Mouse (Mus musculus) limb, embryonic 13.5 days (tissue): ENCODE measurements at regions not wholly inside any gene's neighbourhood (a gene's known extent, or its start where the extent isn't known, plus 50 kb on each side); places are given as distances from the start of the nearest gene placed in this dataset.

Experiments
- ATAC-seq: fragments of 200-750 bp; cut with Nextera tagmentation; 2 replicates; pipeline ENCODE4 v1.8.0; 2017; ENCODE audit warnings: low read depth, moderate number of reproducible peaks, moderate TSS enrichment; ENCODE audit not compliant: low FRiP score
- H3K27ac ChIP-seq: fragments of 300-500 bp; sonication (generic); 2 replicates; pipeline ENCODE4 v1.5.1; 2015; ENCODE audit warnings: inconsistent platforms, mild to moderate bottlenecking, moderate library complexity
- H3K27me3 ChIP-seq: fragments of 300-500 bp; sonication (generic); 2 replicates; pipeline ENCODE4 v1.6.1; 2015; ENCODE audit warnings: mild to moderate bottlenecking, inconsistent platforms
- H3K36me3 ChIP-seq: fragments of 300-500 bp; sonication (generic); 2 replicates; pipeline ENCODE4 v1.6.1; 2015; ENCODE audit warnings: inconsistent platforms, mild to moderate bottlenecking, moderate library complexity
- H3K4me1 ChIP-seq: fragments of 300-500 bp; sonication (generic); 2 replicates; pipeline ENCODE4 v1.6.1; 2015; ENCODE audit warnings: inconsistent platforms
- H3K4me2 ChIP-seq: fragments of 300-500 bp; sonication (generic); replicated peaks from 2 replicates; pipeline ENCODE4 v1.6.1; 2015; ENCODE audit warnings: inconsistent platforms, mild to moderate bottlenecking, moderate library complexity
- H3K4me3 ChIP-seq: fragments of 300-500 bp; sonication (generic); 2 replicates; pipeline ENCODE4 v1.5.1; 2015; ENCODE audit warnings: moderate library complexity, mild to moderate bottlenecking, inconsistent platforms
- H3K9ac ChIP-seq: fragments of 300-500 bp; sonication (generic); 2 replicates; pipeline ENCODE4 v1.6.1; 2015; ENCODE audit warnings: mild to moderate bottlenecking, inconsistent platforms
- H3K9me3 ChIP-seq: fragments of 300-500 bp; sonication (generic); 2 replicates; pipeline ENCODE4 v1.6.1; 2016; ENCODE audit warnings: inconsistent platforms
- WGBS: fragments of 180-500 bp; shearing (Covaris S2); methylation state at CpG from one replicate; pipeline ENCODE4 v1.1.7; 2015; 5-methylcytosine and 5-hydroxymethylcytosine counted together

- Histone ChIP-seq H3K9me3 (no peaks in the 10 kb centered on the region), H3K4me3 (no peak overlapping the region), H3K9ac (no peak overlapping the region), H3K4me1 (no peaks in the 10 kb centered on the region), H3K4me2 (no peak overlapping the region), H3K36me3 (no peaks in the 10 kb centered on the region), H3K27ac (no peak overlapping the region), H3K27me3 (no peaks in the 10 kb centered on the region)
- ATAC-seq = no peak
Observed at GRCm38 (mm10) chr15:56391982-56392381, 1085.4 kb downstream of the Slc22a22 start.

- ATAC-seq = peak; percentile 72; the same call in 1 of the 2 replicates
- Histone ChIP-seq H3K4me3 (no peak overlapping the region), H3K27ac (no peak overlapping the region)
Observed at GRCm38 (mm10) chr15:56378511-56378910, 1098.9 kb downstream of the Slc22a22 start.

GRCm38 (mm10) chr15:56350903-56351302 is 1126.5 kb downstream of the Slc22a22 start:
- Histone ChIP-seq H3K27ac (no peak overlapping the region), H3K4me1 (no peaks in the 10 kb centered on the region), H3K36me3 (no peaks in the 10 kb centered on the region), H3K9me3 (no peaks in the 10 kb centered on the region), H3K9ac (no peak overlapping the region), H3K4me3 (no peak overlapping the region), H3K27me3 (no peaks in the 10 kb centered on the region), H3K4me2 (no peak overlapping the region)
- WGBS = 86% methylated on average over 5 of the region's 5 CpGs
- ATAC-seq = no peak

More at GRCm38 (mm10) chr15:56378511-56378910, 1098.9 kb downstream of the Slc22a22 start:
- Histone ChIP-seq H3K36me3 (no peaks in the 10 kb centered on the region), H3K4me1 (peaks cover 10% of the 10 kb centered on the region), H3K9me3 (no peaks in the 10 kb centered on the region), H3K9ac (no peak overlapping the region), H3K27me3 (no peaks in the 10 kb centered on the region), H3K4me2 (no peak overlapping the region)
- 17% methylated on average over 1 of the region's 1 CpGs for WGBS

- no peaks in the 10 kb centered on the region for H3K4me1 ChIP-seq
- H3K27me3 ChIP-seq = no peaks in the 10 kb centered on the region
- 29% methylated on average over 2 of the region's 2 CpGs for WGBS
- H3K9me3 ChIP-seq = no peaks in the 10 kb centered on the region
- no peak for ATAC-seq
- H3K9ac ChIP-seq = no peak overlapping the region
- no peak overlapping the region for H3K27ac ChIP-seq
- H3K4me3 ChIP-seq = no peak overlapping the region
- no peaks in the 10 kb centered on the region for H3K36me3 ChIP-seq
- no peak overlapping the region for H3K4me2 ChIP-seq
Observed at GRCm38 (mm10) chr15:56346111-56346510, 1131.3 kb downstream of the Slc22a22 start.

GRCm38 (mm10) chr15:56344973-56345372 is 1132.5 kb downstream of the Slc22a22 start:
- H3K27me3 ChIP-seq = no peaks in the 10 kb centered on the region
- H3K9me3 ChIP-seq = no peaks in the 10 kb centered on the region
- H3K9ac ChIP-seq = no peak overlapping the region
- no peak overlapping the region for H3K4me2 ChIP-seq
- H3K4me1 ChIP-seq = no peaks in the 10 kb centered on the region
- H3K36me3 ChIP-seq = no peaks in the 10 kb centered on the region
- H3K4me3 ChIP-seq = no peak overlapping the region
- WGBS = 63% methylated on average over 2 of the region's 2 CpGs
- ATAC-seq = no peak
- H3K27ac ChIP-seq = no peak overlapping the region

GRCm38 (mm10) chr15:56344304-56344932 is 1133.0 kb downstream of the Slc22a22 start:
- Histone ChIP-seq H3K4me2 (no peak overlapping the region), H3K9me3 (no peaks in the 10 kb centered on the region), H3K4me3 (no peak overlapping the region), H3K27me3 (no peaks in the 10 kb centered on the region), H3K27ac (no peak overlapping the region), H3K36me3 (no peaks in the 10 kb centered on the region), H3K4me1 (no peaks in the 10 kb centered on the region), H3K9ac (no peak overlapping the region)
- ATAC-seq = peak; percentile 19; the same call in 1 of the 2 replicates
- WGBS = 47% methylated on average over 4 of the region's 4 CpGs

- no peaks in the 10 kb centered on the region for H3K36me3 ChIP-seq
- ATAC-seq = peak; percentile 77; the same call in 1 of the 2 replicates
- H3K4me3 ChIP-seq = no peak overlapping the region
- H3K9ac ChIP-seq = no peak overlapping the region
- H3K9me3 ChIP-seq = no peaks in the 10 kb centered on the region
- peak overlapping the region; percentile 21; the same call in 1 of the 2 replicates for H3K4me2 ChIP-seq
- peaks cover 31% of the 10 kb centered on the region for H3K4me1 ChIP-seq
- 9% methylated on average over 5 of the region's 5 CpGs for WGBS
- H3K27ac ChIP-seq = peak overlapping the region; percentile 52; the same call in 1 of the 2 replicates
- H3K27me3 ChIP-seq = no peaks in the 10 kb centered on the region
Observed at GRCm38 (mm10) chr15:56337879-56338278, 1139.5 kb downstream of the Slc22a22 start.

GRCm38 (mm10) chr15:56336449-56336848 is 1141.0 kb downstream of the Slc22a22 start:
- Histone ChIP-seq H3K36me3 (no peaks in the 10 kb centered on the region), H3K4me1 (peaks cover 31% of the 10 kb centered on the region), H3K4me2 (no peak overlapping the region), H3K27ac (no peak overlapping the region), H3K9me3 (no peaks in the 10 kb centered on the region), H3K9ac (no peak overlapping the region), H3K27me3 (no peaks in the 10 kb centered on the region), H3K4me3 (no peak overlapping the region)
- 40% methylated on average over 5 of the region's 5 CpGs for WGBS
- ATAC-seq = 0 out of 2 replicates have a peak, but pooled peaks have one; percentile 24

- Histone ChIP-seq H3K27me3 (no peaks in the 10 kb centered on the region), H3K36me3 (no peaks in the 10 kb centered on the region), H3K4me2 (no peak overlapping the region), H3K9me3 (no peaks in the 10 kb centered on the region), H3K27ac (0 out of 2 replicates have a peak overlapping the region, but pooled peaks have one; percentile 16), H3K4me3 (no peak overlapping the region), H3K4me1 (peaks cover 31% of the 10 kb centered on the region), H3K9ac (no peak overlapping the region)
- 16% methylated on average over 2 of the region's 2 CpGs for WGBS
- no peak for ATAC-seq
Observed at GRCm38 (mm10) chr15:56335011-56335410, 1142.4 kb downstream of the Slc22a22 start.

- Histone ChIP-seq H3K36me3 (no peaks in the 10 kb centered on the region), H3K4me3 (no peak overlapping the region), H3K27ac (no peak overlapping the region), H3K9me3 (no peaks in the 10 kb centered on the region), H3K4me1 (no peaks in the 10 kb centered on the region), H3K9ac (no peak overlapping the region), H3K27me3 (no peaks in the 10 kb centered on the region), H3K4me2 (no peak overlapping the region)
- ATAC-seq = no peak
Observed at GRCm38 (mm10) chr15:56320501-56320900, 1156.9 kb downstream of the Slc22a22 start.

- no peak overlapping the region for H3K4me3 ChIP-seq
- H3K27ac ChIP-seq = no peak overlapping the region
- 36% methylated on average over 3 of the region's 3 CpGs for WGBS
- H3K4me2 ChIP-seq = no peak overlapping the region
- no peak overlapping the region for H3K9ac ChIP-seq
- H3K4me1 ChIP-seq = peaks cover 9% of the 10 kb centered on the region; the same call in 1 of the 2 replicates
- H3K27me3 ChIP-seq = no peaks in the 10 kb centered on the region
- peak; percentile 89 for ATAC-seq
- no peaks in the 10 kb centered on the region for H3K9me3 ChIP-seq
- no peaks in the 10 kb centered on the region for H3K36me3 ChIP-seq
Observed at GRCm38 (mm10) chr15:56294910-56295438, 1182.5 kb downstream of the Slc22a22 start.

GRCm38 (mm10) chr15:56278622-56279301 is 1198.7 kb downstream of the Slc22a22 start:
- no peaks in the 10 kb centered on the region for H3K27me3 ChIP-seq
- no peaks in the 10 kb centered on the region for H3K9me3 ChIP-seq
- ATAC-seq = peak; percentile 95
- 0 out of 2 replicates have a peak overlapping the region, but pooled peaks have one; percentile 11 for H3K27ac ChIP-seq
- no peak overlapping the region for H3K4me3 ChIP-seq
- H3K36me3 ChIP-seq = no peaks in the 10 kb centered on the region
- H3K4me2 ChIP-seq = 0 out of 2 replicates have a peak overlapping the region, but pooled peaks have one; percentile 1
- H3K4me1 ChIP-seq = peaks cover 15% of the 10 kb centered on the region
- H3K9ac ChIP-seq = no peak overlapping the region
- WGBS = 28% methylated on average over 7 of the region's 7 CpGs
